Mouse (Mus musculus) brain, embryonic 14.5 days (tissue): ENCODE results near the gene Cort.

Experiments
- CTCF ChIP-seq: fragments of 200-500 bp; IDR thresholded peaks from 2 replicates; pipeline ENCODE4 v1.5.1; 2012; ENCODE audit warnings: inconsistent platforms, mild to moderate bottlenecking, moderate library complexity, borderline replicate concordance; ENCODE audit not compliant: insufficient read depth, insufficient read length; ENCODE audit errors: extremely low read depth
- POLR2A ChIP-seq: fragments of 200-500 bp; IDR thresholded peaks from 2 replicates; pipeline ENCODE4 v1.6.1; 2012; ENCODE audit warnings: mild to moderate bottlenecking, inconsistent platforms, borderline replicate concordance; ENCODE audit not compliant: poor library complexity, insufficient read depth, insufficient read length, severe bottlenecking; ENCODE audit errors: extremely low read depth

- TF ChIP-seq POLR2A (no peak), CTCF (no peak)
Measured at GRCm38 (mm10) chr4:149157415-149157973, 30.9 kb upstream of the Cort start.
